Mouse (Mus musculus): ENCODE data around the gene Unc13c.

- TF ChIP-seq CTCF (IDR thresholded peaks at IDR 0.05), result no peak
- no peak for TF ChIP-seq EP300 (IDR thresholded peaks at IDR 0.05)
Measured at GRCm38 (mm10) chr9:73560037-73560436, 408.7 kb downstream of the Unc13c start.

Measured in lung, postnatal 0 days (tissue).